Mouse (Mus musculus): ENCODE results near the gene Tada3. TPM values are rescaled to one million over a fixed set of nuclear protein-coding genes. Genes with fewer than 3 reads are reported as not detected.
A peak's percentile ranks its signal among the peaks of the same experiment; 100 is the strongest.

Gene Tada3
- total RNA-seq (2021) = 10 to 100 TPM; 31.9 to 36.1 TPM
- long read RNA-seq, experiment 1, transcript Tada3-201 (9 exons, 2,848 nt) = major isoform, 9 of 28 reads
- long read RNA-seq, experiment 1, partial matches to known transcripts = 4 of 28 reads
- long read RNA-seq, experiment 1, other reads (novel, unspliced or antisense) = 15 of 28 reads
- long read RNA-seq, experiment 2, transcript Tada3-201 (9 exons, 2,848 nt) = major isoform, 9 of 56 reads
- long read RNA-seq, experiment 2, partial matches to known transcripts = 10 of 56 reads
- long read RNA-seq, experiment 2, other reads (novel, unspliced or antisense) = 36 of 56 reads

- DNase-seq (ENCODE audit: low spot score in 2 of 2) = peak; percentile 90
These were observed at the start of gene Tada3, which contains the start of gene Arpc4 for GRCm38 (mm10) chr6:113377496-113378385. Gene Tada3 (minus strand): TSS chr6:113377883. Gene Arpc4 (plus strand): TSS chr6:113378115.

GRCm38 (mm10) chr6:113427397-113427796 is 49.7 kb upstream of the Tada3 start:
- no peak for DNase-seq (ENCODE audit: low spot score in 2 of 2)

GRCm38 (mm10) chr6:113426696-113427095 is 49.0 kb upstream of the Tada3 start:
- no peak for DNase-seq (ENCODE audit: low spot score in 2 of 2)

GRCm38 (mm10) chr6:113424187-113424586 is 46.5 kb upstream of the Tada3 start:
- DNase-seq (ENCODE audit: low spot score in 2 of 2) = no peak

- DNase-seq (ENCODE audit: low spot score in 2 of 2) = no peak
These were observed 45.3 kb upstream of the Tada3 start for GRCm38 (mm10) chr6:113423000-113423399.

- DNase-seq (ENCODE audit: low spot score in 2 of 2) = peak; percentile 99
These were observed 41.5 kb upstream of the Tada3 start, which contains the start of gene Rpusd3 for GRCm38 (mm10) chr6:113419199-113419587. Gene Rpusd3 (minus strand): TSS chr6:113419340.

GRCm38 (mm10) chr6:113418441-113419198 is 40.9 kb upstream of the Tada3 start:
- no peak for DNase-seq (ENCODE audit: low spot score in 2 of 2)

GRCm38 (mm10) chr6:113416416-113416815 is 38.7 kb upstream of the Tada3 start:
- no peak for DNase-seq (ENCODE audit: low spot score in 2 of 2)

GRCm38 (mm10) chr6:113410001-113410400 is 32.3 kb upstream of the Tada3 start:
- no peak for DNase-seq (ENCODE audit: low spot score in 2 of 2)

- DNase-seq (ENCODE audit: low spot score in 2 of 2) = no peak
These were observed 29.0 kb upstream of the Tada3 start for GRCm38 (mm10) chr6:113406683-113407082.

- no peak for DNase-seq (ENCODE audit: low spot score in 2 of 2)
These were observed 27.8 kb upstream of the Tada3 start for GRCm38 (mm10) chr6:113405483-113405882.

- no peak for DNase-seq (ENCODE audit: low spot score in 2 of 2)
These were observed 27.2 kb upstream of the Tada3 start for GRCm38 (mm10) chr6:113404649-113405448.

GRCm38 (mm10) chr6:113402094-113402493 is 24.4 kb upstream of the Tada3 start:
- DNase-seq (ENCODE audit: low spot score in 2 of 2) = no peak

- no peak for DNase-seq (ENCODE audit: low spot score in 2 of 2)
These were observed 18.8 kb upstream of the Tada3 start for GRCm38 (mm10) chr6:113396270-113397030.

GRCm38 (mm10) chr6:113395501-113395900 is 17.8 kb upstream of the Tada3 start:
- DNase-seq (ENCODE audit: low spot score in 2 of 2) = no peak

- DNase-seq (ENCODE audit: low spot score in 2 of 2) = no peak
These were observed 17.1 kb upstream of the Tada3 start for GRCm38 (mm10) chr6:113394811-113395210.

GRCm38 (mm10) chr6:113393951-113394350 is 16.3 kb upstream of the Tada3 start:
- DNase-seq (ENCODE audit: low spot score in 2 of 2) = no peak

GRCm38 (mm10) chr6:113392387-113393071 is 14.8 kb upstream of the Tada3 start:
- DNase-seq (ENCODE audit: low spot score in 2 of 2) = peak; percentile 43 to 58

GRCm38 (mm10) chr6:113392015-113392386 is 14.3 kb upstream of the Tada3 start:
- DNase-seq (ENCODE audit: low spot score in 2 of 2) = no peak

Measured in adrenal gland, adult 18-20 months (tissue).